Mouse (Mus musculus) kidney, adult 9 months (tissue): Measurements from ENCODE around the gene Cdh24.
A peak's percentile ranks its signal among the peaks of the same experiment; 100 is the strongest.

Experiments used
- DNase-seq: peaks from one replicate; pipeline ENCODE4 v3.0.0; 2022

Cdh24 gene

DNA sequence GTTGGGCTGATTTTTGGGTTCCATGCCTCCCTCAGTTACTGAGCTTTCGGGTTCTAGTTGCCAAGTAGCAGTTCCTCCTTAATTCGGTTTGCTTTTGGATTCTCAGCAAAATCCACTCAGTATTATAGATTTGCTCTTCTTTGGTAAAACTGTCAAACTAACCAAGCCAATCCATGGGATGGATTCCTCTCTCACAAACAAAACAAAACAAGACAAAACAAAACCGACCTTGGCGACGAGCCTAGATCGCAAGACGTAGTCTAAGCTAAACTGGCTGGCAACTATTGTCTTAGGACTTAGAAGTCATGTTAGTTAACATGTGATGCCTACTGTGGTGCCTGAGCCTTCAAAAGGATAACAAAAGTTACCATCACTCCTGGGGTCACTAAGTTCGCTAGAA is 37.5 kb downstream of the Cdh24 start:
- no peak for DNase-seq

DNA sequence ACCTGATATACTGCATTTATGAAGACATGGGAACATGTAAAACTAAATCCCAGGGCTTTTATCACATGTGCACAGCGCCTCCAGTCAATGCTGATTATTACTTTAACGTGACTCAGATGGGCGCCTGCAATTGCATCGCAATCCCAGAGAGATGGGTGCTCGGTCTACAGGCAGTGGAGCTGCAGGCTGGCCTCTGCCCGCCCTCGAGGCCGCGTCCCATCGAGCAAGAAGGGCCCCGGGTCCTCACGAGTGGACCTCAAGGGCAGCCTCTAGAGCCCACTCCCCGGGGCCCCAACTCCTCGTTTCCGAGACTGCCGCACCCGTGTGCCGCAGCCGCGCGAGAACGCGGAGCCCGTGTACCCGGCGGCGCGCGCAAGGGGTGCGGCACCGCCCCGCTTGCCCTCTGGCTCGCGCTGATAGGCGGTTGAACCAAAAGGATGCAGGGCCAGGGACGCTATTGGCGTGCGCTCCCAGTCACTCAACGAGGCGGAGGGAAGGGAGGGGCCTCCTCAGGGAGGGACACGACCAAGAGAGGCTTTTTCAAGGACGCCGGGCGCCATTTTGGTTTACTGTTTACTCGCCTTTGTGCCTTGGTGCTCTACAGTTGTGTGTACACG is 38.0 kb downstream of the Cdh24 start:
- DNase-seq = peak; percentile 97

DNA sequence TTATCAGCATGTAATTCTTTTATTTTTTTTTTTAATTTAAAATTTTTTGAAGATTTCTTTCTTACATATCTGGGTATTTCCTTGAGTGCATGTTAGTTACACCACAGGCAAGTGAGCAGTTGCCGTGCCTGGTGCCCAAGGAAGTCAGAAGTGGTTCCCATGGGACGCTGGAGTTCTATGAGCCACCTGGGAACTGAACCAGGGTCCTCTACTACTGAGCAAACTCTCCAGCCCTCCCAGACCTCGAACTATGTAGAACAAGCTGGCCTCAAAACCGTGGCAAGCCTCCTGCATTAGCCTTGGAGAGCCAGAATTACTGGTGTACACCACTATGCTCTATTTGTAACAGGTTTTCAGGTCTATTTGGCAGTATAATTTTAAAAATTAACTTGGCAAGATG is 38.6 kb downstream of the Cdh24 start:
- no peak for DNase-seq

DNA sequence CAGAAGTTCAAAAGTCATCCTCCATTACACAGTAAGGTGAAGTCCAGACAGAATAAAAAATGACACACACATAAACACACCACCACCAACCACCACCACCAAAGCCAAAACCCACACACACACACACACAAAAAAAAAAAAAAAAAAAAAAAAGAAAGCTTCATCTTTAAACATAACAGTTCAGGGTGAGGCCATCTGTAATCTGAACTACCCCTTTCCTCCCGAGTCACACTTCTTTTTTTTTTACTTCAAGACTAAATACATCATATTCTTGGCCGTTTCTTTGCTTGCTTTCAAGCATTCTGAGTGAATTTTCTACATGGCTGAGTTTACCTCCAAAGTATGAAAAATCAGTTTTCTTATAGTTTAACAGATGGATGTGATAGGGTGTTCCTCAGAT is 39.6 kb downstream of the Cdh24 start:
- DNase-seq = no peak

DNA sequence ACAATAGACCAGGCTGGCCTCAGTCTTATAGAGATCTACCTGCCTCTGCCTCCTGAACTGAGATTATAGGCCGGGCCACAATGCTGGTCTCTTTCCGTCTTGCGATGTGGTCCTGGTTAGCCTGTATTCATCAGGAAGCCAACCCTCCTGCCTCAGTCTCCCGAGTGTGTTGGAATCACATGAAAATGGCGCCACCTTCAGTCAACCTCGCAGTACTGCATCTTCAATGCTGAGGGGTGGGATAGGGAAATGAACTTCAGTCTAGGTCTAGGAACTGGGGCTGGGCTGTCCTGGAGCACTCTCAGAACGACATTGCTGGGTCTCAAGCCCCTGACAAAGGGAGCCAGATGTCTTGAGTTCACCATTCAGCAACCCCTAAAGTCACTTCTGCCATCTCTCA is 44.1 kb downstream of the Cdh24 start:
- no peak for DNase-seq

DNA sequence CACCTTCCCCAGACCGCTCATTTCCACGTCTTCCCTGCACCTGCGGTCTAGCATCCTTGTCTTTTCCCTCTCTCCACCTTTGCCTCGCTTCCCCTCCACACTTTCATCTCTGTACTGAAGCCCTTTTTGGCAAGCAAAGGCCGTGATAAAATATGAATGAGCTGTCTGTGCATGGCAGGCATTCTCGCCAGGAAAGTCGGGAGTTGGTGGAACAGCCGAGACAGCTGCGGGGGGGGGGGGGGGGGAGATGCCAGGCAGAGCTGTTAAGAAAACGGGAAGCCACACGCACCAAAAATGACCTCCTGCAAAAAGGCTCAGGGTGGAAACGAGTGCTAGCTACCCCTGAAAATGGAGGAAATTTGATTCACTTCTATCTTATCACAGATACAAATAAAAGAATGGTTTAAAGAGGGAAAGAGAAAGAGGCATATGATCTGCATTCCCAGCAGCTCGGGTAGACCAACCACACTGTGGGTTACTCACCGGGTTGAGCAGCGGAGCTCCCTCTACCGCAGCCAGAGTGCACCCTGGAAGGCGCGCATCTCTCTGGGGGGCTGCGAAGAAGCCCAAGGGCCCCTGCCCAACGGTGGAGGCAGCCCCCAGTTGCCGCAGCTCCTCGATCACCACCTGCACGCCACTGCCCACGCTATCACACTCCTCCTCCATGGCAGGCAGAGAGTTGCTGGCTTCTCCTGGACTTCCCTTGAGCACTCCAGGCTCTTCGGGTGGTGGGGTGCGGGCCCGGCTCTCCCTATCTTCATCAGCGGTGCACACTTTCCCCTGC is 46.3 kb downstream of the Cdh24 start:
- DNase-seq = no peak

DNA sequence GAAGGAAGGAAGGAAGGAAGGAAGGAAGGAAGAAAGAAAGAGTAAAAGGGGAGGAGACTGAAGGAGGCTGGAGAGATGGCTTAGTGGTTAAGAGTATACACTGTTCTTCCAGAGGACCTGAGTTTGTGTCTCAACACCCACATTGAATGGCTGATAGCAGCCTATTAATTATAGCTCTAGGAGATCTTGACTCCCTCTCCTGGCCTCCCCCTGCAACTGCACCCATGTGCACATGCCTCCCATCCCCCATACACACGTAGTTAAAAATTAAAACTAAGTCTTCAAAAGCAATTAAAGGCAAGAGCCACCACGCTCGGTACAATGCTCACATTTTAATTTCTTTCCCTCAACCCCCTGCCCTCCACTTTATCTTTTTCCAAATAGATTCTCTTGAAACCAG is 47.1 kb downstream of the Cdh24 start:
- DNase-seq = no peak

DNA sequence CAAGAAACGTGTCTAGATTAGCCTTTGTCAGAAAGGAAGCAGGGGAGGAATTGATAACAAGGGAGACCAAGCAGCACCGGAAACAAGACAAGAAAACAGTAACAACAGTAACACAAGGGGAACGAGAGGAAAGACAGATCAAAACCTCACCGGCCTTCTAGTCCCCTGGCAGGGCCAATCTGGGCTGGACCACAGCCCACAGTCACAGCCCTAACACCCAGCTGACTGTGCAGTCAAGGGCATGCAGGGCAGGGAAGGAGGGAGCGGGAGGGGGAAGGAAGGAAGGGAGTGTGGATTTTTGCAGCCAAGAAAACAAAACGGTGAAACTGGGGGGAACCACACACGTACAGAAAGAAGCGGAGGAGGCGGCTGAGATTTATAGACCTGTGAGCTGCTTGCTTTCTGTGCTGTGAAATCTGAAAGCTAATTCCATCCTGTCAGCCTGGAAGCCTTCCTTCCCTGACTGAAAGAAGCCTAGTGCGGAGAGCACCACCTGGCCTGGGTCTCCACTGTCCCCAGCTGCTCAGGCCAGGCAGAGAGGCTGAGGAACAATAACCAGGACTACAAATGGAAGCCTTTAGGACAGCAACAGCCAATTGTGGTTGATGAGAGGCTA is 48.7 kb downstream of the Cdh24 start:
- DNase-seq = peak; percentile 41

DNA sequence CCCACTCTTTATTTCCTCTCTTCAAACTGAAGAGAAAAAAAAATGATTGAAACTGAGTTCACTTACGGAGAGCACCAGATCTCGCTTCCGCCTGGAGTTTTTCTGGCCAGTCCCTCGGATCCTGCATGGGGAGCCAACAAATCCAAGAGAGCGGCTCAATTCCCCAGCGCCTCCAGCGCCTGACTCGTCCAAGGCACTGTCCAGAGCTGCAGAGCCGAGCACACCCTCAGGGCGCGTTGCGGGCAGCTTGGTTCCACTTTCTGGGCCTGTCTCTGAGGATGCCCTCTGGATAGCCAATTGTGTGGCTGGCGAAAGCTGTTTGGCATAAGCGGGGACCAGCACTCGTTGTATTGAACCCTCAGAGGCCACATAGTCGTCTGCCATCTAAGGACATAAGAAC is 50.1 kb downstream of the Cdh24 start:
- no peak for DNase-seq

DNA sequence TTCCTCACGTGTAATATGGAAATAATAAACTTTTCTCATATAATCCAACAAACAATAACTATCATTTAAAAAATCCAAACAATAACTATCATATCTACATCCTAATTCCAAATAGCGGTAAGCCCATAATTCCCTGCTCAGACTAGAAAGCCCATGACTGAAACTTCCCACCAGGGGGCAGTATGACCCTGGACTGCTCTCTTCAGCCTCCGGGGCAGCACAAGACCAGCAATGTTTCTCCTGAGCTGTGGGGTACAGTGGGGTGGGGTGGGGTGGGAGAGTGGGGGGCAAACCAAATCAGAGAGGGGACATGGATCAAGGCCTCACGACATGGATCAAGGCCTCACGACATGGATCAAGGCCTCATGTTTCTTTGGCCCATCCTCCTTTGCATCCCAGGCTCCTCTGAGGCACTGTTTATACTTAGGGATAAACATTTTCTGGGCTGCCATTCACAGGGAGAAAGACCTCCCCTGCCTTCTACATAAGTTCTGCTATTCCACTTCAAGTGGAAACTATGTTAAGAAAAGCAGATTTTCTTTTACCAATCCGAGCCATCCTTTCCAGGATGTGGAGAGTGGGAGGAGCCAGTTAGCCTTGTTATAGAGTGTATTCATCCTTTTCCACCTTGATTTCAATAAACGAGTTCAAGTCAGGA is 57.4 kb downstream of the Cdh24 start:
- DNase-seq = peak; percentile 71

DNA sequence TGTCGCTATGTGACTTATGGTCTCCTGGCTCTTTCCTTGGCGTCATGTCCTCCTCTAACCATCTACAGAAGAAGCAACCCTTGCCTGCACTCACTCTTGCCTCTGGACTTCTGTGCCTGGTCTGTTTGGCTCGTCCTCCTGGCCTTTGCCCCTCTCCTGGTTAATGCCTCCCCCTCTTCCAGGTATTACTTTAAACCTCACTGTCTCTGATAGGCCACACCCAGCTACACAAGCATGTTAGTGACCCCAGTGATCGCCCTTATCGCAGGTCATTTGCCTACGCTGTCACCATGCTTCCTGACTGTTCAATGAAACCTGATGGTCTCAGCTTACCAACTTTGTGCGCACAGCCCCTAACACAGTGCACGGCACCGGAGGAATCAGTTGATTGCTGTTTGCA is 58.6 kb downstream of the Cdh24 start:
- peak; percentile 56 for DNase-seq
